Mouse (Mus musculus) retina, embryonic 14.5 days (tissue): ENCODE results near the gene Nat8f5.
A peak's percentile ranks its signal among the peaks of the same experiment; 100 is the strongest.
"Not testable (repeated sequence)": the region's sequence is repeated elsewhere in the genome, so short reads cannot be mapped to it uniquely, and the experiment has no call there.

Source experiments
- DNase-seq: peaks from one replicate; pipeline ENCODE4 v3.0.0-alpha.2; 2015; ENCODE audit warnings: low spot score

Gene Nat8f5

DNA sequence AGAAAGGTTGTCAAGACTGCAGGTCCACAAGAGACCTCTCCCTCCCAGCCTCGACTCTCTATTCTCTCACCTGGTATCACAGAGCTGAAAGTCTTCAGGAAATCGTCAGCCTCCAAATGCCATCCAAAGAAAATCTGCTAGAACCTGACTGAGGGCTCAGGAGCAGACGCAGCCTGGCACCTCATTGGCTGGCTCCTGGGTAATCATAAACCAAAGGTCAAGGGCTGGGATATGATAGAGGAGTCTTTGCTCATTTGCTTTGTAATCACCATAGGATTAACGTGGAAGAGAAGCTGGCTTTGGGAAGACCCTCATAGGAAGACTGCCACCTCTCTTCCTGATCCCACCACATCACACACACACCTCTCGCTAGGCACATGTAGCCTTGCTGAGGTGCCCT lies at the start of gene Nat8f5, which contains the start of gene Nat8f6:
Gene Nat8f5 (minus strand): TSS at position 136 of the 400 bp plus-strand sequence.
Gene Nat8f6 (minus strand): TSS at position 118 of the 400 bp plus-strand sequence.
- DNase-seq, result no peak

DNA sequence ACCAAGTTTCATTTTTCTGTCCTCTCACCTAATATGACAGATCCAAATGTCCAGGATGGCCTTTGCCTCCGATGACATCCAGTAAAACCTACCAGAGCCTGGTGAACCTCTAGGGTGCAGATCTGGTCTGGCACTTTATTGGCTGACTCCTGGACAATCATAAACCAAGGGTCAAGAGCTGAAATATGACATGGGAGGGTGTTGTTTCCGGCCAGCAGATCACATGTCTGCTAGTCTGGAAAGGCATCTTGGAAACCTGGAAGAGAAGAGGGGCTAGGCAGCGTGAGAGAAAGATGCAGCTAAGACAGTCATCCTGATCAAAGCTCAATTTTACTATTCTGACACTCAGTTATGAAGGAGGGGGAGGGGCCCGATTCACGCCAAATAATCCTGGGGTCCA lies 48.2 kb upstream of the Nat8f5 start, which contains the start of gene Nat8f2:
Gene Nat8f2 (minus strand): TSS at position 153 of the 400 bp plus-strand sequence.
- DNase-seq, result not testable (repeated sequence)

DNA sequence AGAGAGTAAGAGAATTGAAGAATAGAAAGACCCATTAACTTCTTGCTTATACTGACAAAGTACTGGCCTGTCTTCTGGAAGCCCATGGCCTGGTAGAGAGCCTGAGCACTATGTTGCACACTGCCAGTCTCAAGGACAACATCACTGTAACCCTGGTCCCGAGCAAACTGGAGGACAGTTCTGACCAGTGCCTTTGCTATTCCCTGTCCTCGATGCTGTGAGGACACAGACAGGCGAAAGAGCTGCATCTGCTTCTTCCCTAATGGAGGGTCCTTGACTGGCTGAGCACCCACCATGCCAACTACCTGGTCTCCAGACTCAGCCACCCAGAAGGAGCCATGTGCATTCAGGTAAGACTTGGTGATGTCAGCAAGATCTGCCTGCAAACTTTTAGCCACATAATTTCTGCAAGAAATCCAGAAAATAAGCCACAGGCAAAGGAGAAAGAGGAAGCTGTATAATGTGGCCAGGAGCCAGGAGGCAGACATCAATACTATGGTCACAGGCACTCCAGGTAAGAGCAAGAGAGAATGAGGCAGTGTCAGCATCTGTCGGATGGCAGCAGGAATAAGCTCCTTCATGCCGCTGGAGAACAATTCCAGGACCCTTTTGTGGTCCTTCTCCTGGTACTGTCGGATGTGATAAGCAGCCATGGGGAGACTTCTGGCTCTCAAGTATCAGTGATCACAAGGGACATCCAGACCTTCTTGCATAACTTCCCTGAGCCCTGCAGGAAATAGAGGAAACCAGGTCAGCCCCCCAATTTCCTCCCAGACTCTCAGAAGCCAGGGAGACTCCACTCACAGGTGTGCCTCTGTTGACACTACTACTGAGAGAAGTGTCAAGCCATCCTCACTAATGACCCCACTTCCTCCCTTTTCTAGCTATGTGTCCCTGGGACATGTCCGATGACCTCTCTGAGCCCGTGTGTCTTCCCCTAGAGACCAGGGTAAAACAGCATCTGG lies 47.2 kb upstream of the Nat8f5 start:
- no peak for DNase-seq

DNA sequence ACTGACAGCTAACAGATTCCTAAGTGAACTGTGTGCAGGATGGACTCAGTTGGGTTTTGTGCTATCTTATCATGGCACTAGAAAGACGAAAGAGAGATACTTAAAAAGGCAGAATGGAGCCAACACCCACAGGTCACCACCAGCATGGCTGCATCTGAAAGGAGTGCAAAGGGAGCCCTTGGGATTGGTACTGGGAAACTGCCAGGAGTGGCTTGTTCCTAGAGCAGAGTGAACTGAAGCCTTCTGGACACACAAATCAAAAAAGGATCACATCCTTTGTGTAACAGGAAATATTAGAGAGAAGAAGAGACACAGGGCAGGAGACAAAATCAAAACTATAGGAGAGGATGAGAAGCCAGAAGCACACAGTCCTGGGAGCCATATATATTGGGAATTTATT lies 46.2 kb upstream of the Nat8f5 start:
- not testable (repeated sequence) for DNase-seq

DNA sequence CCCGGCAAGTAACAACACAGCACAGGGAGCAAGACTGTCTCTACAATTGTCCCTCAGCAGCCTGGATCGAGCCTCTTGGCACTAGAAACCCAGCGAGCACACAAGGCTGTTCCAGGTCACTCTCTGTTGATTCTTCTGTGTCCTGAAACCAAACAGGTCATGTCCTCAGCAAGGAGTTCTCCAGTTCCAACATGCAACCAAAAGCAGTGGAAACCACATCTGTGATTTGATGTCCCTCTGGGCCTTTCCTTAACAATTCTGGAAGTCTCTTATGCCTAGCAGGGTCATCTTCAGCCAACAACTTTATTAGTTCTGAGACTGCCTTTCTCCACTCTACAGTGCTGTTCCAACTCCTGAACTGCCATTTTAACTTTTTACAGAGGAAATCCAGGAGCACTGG lies 45.4 kb upstream of the Nat8f5 start:
- not testable (repeated sequence) for DNase-seq

DNA sequence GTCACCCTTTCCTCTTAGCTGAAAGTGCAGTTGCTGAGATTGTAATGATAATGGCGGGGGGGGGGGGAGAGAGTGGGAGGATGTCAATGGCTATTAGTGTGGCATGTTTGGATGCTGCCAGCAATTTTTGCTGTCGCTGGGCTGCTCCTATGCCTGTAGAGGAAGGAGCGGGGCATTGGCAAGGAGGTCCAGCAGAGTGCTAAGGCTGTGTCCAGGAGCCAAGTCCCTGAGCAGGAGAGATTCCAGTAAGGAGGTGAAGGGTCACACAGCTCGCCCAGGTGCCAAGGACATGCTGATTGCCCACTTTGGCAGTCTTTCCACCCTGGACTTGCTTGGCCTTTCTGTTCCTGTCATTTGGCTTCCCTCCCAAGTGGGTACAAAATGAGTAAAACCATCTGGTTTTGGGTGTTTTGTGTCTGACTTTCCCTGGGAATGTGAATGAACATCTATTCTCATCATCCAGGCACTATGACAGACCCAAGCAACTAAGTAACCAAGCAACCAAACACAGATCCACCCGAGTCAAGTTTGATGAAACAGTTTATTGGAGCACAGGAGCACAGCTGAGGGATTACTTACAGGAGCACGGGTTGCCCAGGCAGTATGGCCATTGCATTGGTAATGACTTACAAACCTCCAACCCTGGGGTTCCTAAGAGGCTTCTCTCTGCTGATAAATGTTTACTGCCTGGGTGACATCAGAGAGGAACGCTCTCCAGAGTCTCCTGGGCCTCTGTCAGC lies 44.3 kb upstream of the Nat8f5 start:
- not testable (repeated sequence) for DNase-seq

DNA sequence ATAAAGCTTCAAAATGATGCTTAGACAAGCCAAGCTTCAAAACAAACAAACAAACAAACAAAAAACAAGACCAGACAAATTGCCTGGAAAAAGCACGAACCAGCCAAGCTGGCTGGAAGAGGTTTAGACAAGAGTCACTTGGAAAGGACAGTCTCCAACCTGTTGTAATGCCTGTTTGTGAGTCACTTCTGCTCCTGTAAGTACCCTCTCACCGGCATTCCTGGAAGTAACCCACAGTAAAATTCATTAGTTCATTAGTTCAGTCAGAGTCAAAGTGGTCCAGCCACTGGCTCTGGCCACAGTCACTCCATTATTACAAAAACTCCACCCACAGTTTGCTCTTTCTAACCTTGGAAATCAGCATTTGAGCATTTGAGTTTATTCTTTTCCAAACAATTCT lies 43.1 kb upstream of the Nat8f5 start:
- DNase-seq, result no peak

DNA sequence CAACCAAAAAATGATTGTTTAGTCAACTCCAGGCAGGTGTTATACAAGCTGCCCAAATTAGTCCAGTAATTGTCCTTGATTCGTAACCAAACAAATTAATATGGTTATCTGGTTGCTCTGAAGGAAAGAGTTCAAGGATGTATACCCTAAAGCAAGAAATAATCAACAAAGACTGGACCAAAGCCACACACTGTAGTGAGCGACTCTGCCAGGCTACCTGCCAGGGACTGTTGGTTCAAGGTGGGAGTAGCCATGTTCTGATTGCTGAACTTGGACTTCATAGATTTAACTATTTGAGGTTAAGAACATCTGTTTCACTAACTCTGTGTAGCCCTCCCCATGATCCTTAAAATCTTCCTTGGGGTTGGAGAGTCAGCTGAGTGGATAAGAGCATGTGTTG lies 42.4 kb upstream of the Nat8f5 start:
- no peak for DNase-seq

DNA sequence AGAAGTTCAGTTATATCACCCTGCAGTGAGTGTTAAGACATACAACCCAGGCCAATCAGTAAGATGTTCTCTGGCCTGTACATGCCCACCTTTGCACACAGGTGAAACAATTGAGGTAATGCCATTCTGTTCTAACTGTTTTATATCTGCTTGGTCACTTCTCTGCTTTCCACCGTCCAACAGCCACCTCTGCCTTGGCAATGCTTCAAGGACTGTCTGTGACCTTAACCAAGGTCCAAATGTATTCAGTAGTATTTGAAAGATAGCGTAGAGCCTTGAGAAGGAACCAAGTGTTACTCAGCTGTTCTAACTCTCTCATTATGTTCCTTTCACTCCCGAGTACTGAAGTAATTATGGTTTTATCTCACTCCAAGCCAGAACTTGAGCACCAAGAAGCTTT lies 41.8 kb upstream of the Nat8f5 start:
- no peak for DNase-seq

DNA sequence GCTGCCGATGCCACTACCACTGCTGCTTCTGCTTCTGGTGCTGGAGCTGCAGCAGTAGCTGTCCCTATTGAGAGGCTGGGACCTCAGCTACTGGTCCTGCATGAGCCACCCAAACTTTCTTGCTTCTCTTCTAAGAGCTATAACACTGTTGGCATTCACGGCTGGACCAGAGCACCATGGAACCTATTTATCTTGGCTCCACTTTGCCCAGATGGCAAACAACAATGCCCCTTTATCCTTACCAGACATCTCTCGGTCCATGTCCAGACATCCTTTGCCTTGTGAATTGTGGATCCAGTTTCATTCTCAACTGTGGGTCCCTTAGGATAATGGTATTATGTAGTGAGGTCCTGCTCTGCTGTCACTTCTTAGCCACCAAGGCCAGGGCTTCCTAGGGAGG lies 40.5 kb upstream of the Nat8f5 start:
- DNase-seq, result no peak

DNA sequence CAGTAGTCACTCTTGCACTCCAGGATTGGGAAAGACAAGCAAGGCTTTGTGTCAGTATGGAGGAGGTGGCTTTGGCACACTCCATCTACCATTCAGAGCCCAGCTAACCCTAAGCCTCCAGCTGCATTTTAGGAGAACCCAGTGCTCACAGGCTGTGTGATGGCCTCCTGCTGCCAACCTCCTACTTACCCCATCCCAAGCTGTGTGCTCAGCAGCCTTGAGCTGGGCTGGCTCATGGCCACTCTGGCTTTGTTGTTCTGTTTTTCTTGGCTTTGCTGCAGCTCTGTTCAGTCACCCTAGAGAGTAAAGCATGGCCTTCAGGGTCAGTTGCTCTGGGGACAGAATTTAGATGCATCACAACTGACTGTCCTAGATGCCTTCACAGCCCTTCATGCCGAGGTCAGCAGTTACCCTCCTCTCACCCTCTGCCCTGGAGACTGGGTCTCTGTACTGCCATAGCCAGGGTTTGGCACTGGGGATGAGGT lies 35.5 kb upstream of the Nat8f5 start:
- no peak for DNase-seq

DNA sequence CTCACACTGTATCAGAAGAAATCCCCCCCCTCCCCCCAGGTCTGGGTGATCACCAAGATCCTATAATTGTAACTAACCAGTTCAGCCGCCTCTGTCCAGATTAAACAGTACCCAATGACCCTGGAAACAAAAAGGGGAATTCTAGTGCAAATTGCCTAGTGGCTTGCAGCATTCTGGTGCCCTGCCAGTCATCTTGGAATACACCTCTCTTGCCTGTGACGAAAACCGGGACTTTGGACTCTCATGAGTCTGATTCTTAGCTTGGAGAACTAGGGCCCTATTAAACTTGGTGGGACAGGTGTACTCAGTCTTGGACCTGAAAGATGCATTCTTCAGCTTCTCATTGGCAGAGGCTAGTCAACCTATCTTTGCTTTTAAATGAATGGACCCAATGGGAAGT lies 32.7 kb upstream of the Nat8f5 start:
- DNase-seq, result no peak

DNA sequence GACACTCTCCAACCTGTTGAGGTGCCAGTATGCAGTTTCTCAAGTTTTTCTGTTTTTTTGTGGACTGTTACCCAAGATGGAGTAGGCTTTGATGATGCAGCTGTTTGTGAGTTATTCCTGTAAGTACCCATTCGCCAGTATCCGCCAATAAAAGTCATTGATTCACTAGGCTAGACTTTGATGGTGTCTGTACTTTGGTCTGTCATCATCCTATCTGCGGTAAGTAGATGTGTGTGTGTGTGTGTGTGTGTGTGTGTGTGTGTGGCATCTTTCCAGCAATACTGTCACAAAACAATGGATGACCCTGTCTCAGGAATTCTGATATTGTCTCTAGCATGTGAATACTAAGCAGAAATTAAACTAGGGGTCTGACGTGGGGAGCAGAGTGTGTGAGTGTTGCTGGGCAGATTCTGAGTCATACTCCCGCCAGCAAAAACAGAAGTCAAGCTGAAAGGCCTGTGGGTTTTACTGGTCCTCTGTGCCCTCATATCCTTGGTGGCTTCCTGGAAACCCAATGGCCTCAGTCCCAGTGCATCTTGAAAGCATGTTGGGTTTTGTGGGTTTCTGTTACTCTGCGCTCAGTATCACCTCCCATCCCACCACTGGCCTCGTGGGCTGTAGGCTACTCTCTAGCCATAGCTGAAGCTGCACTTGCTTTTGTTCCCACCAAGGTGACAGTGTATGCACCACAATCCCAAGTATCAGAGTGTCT lies 30.4 kb upstream of the Nat8f5 start:
- DNase-seq, result no peak

DNA sequence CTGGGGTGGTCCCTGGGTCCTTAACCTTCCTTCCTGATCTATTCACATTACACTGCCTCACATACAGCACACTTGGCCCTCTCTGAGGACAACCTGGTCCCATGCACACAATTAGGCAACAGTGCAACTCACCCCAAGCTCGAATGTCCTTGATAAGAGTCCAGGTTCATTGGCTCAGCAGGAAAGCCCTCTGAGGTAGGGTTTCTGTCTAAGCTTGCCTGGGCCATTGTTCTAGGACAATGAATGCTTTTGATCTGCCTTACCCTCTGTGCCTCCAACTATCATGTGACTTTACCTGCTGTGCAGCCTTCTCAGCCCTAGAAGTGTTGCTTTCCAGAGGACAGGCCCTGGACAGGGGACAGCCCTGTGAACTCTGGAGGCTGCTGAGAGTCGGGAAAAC lies 28.5 kb upstream of the Nat8f5 start:
- DNase-seq, result no peak

DNA sequence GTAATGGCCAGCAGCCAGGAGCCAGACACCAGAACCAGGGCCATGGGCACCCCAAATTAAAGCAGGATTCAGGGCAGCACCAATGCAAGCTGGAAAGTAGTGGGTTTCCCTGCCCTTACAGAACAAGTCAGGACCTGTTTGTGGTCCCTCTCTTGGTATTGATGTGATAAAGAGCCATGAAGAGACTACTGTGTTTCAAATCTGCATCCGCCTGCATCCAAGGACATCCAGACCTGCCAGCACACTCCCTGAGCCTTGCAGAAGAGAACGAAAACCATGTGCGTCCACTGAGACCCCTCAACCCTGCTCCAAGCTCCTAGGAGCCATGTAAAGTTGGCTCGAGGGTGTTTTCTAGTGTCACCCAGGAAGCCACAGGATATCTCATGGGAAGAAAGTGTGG lies 27.4 kb upstream of the Nat8f5 start:
- DNase-seq, result no peak

DNA sequence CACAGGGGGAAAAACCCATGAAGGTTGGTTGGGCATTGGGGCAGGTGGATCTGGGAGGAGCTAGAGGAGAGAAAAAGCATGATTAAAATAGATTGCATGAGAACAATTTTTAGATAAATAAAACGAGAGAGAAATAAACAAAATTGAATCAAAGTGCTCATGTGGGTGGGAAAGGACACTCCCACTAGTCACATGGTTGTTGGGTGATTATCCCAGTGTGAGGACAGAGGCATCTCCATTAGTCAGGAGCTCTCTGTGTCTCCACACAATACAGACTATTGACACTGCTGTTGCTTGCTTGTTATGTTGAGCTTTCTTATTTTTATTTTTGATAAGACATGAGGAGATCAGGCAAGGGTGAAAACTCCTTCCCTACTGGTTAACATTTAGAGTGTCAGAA lies 26.1 kb upstream of the Nat8f5 start:
- no peak for DNase-seq

DNA sequence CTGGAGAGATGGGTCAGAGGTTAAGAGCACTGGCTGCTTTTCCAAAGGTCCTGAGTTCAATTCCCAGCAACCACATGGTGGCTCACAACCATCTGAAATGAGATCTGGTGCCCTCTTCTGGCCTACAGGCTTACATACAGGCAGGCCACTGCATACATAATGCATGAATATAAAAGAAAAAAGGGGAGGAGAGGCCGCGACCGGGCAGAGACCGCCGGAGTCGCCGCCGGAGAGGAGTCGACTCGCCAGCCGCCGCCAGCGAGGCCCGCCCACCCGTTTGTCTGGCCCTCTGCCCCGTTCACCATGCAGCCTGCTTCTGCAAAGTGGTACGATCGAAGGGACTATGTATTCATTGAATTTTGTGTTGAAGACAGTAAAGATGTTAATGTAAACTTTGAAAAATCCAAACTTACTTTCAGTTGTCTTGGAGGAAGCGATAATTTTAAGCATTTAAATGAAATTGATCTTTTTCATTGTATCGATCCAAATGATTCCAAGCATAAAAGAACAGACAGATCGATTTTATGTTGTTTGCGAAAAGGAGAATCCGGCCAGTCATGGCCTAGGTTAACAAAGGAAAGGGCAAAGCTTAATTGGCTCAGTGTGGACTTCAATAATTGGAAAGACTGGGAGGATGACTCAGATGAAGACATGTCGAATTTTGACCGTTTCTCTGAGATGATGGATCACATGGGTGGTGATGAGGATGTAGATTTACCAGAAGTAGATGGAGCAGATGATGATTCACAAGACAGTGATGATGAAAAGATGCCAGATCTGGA lies 23.1 kb upstream of the Nat8f5 start:
- not testable (repeated sequence) for DNase-seq

DNA sequence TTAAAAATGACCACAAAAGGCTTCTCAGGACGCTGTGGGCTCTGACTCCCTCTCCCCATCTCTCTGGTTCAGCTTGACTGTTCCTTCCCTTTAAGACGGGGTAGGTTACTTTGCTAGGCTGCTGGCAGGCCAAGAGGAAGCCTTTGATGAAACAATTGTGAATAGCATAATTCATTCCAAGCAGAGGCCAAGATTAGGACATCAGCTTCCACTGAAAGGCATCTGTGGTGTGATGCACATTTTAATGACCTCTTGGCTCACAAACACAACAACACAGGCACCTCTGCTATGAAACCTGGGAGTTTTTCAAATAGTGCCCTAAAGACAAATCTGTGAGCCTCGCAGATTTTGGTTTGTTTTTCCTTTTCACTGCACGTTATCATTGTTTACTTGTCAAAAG lies 19.2 kb upstream of the Nat8f5 start:
- DNase-seq, result no peak

DNA sequence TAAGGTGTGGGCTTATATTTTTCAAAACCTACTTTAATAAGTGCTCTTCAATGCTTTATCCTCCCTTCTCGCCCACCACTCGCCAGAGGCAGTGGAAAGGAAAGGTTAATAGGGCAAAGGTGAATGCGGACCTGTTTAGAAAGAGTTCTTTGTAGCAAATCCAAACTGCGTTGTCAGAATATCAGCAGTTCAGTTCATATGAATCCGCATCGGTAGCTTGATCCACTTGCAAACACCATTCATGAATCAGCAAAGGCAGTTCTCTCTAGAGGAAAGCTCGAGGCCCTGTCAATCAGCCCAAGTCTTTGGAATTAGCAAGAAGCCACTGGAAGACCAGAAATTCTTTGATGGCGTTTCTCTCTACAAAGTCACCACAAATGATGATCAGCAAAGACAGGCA lies 17.9 kb upstream of the Nat8f5 start:
- no peak for DNase-seq

DNA sequence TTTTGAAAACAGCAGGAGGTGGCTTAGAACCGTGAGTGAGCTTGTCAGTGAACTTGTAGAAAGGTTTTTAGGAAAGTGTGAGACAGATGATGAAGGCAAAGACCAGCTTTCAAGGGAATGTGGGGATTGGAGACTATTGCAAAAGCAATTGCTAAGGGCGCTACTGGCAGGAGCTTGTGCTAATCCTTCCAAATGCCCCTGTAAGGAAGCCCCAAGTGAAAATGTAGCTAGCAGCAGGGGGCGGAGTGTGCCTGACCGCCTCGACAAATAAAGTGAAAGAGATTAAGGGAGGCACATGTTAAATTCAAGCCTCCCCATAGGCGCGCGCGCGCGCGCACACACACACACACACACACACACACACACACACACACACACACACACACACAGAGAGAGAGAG lies 16.5 kb upstream of the Nat8f5 start:
- DNase-seq, result peak; percentile 43

DNA sequence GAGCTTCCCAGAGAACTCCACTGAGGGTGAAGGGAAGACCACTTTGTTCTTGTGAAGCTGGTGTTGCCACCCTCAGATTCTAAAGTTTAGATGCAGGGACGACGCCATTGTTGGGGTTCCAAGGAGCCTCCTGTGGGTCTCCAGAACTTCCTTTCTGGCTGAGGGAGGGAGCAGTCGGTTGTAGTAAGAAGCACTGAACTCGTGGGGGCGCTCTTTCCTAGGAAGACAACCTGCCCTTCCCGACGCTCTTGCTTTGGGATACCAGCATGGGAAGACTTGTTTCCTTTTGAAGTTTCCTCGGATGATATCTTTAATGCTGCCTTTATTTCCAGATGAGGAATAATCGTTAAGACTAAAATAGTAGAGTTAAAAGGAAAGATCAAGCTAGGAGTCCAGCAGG lies 16.1 kb upstream of the Nat8f5 start:
- DNase-seq, result peak; percentile 51
